Mouse (Mus musculus): ENCODE data around the gene Wfdc12. TPM values are rescaled to one million over a fixed set of nuclear protein-coding genes. Genes with fewer than 3 reads are reported as not detected.

Gene Wfdc12
- polyA plus RNA-seq, 1 experiment: 4.4 TPM

GRCm38 (mm10) chr2:164180770-164181169, 9.6 kb downstream of the Wfdc12 start:
- 59% methylated on average over 4 of the region's 4 CpGs for WGBS
- Histone ChIP-seq H3K4me1 (ENCODE audit: control insufficient read depth, insufficient read depth, low read length) (no peaks in the 10 kb centered on the region; the same call in 1 of the 2 replicates), H3K4me3 (replicated peaks; ENCODE audit: extremely low read depth, low read depth, low read length) (no peak overlapping the region)
- TF ChIP-seq CTCF (IDR thresholded peaks at IDR 0.05; ENCODE audit: insufficient read depth, low read length): no peak
- no peak for TF ChIP-seq POLR2A (IDR thresholded peaks at IDR 0.05; ENCODE audit: borderline replicate concordance, extremely low read depth, low read depth, low read length)
- DNase-seq: no peak

DNA sequence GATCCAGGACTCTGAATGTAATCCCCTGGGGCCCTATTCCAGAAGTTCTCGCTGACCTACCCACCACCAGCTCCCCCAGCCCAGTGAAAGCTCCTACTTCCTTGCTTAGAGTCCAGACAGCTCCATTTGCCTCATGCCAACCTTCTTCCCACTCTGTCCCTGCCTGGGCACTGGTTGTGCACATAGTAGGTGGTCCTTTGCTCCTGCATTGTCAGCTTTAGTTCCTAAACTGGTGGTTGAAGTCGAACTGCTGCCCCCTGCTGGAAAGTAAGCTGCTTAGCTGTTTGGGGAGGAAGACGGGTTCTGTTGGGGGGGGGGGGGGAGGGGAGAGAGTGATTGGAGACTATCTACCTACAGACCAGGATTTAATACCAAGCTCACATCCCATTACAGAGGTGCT, 10.3 kb downstream of the Wfdc12 start:
- TF ChIP-seq POLR2A (IDR thresholded peaks at IDR 0.05; ENCODE audit: borderline replicate concordance, extremely low read depth, low read depth, low read length): no peak
- peak; percentile 40 for TF ChIP-seq CTCF (IDR thresholded peaks at IDR 0.05; ENCODE audit: insufficient read depth, low read length)
- peak; percentile 36 for DNase-seq
- 37% methylated on average over 3 of the region's 3 CpGs for WGBS
- Histone ChIP-seq H3K4me3 (replicated peaks; ENCODE audit: extremely low read depth, low read depth, low read length) (no peak overlapping the region), H3K4me1 (ENCODE audit: control insufficient read depth, insufficient read depth, low read length) (no peaks in the 10 kb centered on the region; the same call in 1 of the 2 replicates)

- TF ChIP-seq POLR2A (IDR thresholded peaks at IDR 0.05; ENCODE audit: borderline replicate concordance, extremely low read depth, low read depth, low read length) (no peak), CTCF (IDR thresholded peaks at IDR 0.05; ENCODE audit: insufficient read depth, low read length) (no peak)
- WGBS: 83% methylated on average over 5 of the region's 5 CpGs
- Histone ChIP-seq H3K4me1 (ENCODE audit: control insufficient read depth, insufficient read depth, low read length) (no peaks in the 10 kb centered on the region), H3K4me3 (replicated peaks; ENCODE audit: extremely low read depth, low read depth, low read length) (no peak overlapping the region)
- no peak for DNase-seq
Observed at GRCm38 (mm10) chr2:164177831-164178230, 12.6 kb downstream of the Wfdc12 start.

DNA sequence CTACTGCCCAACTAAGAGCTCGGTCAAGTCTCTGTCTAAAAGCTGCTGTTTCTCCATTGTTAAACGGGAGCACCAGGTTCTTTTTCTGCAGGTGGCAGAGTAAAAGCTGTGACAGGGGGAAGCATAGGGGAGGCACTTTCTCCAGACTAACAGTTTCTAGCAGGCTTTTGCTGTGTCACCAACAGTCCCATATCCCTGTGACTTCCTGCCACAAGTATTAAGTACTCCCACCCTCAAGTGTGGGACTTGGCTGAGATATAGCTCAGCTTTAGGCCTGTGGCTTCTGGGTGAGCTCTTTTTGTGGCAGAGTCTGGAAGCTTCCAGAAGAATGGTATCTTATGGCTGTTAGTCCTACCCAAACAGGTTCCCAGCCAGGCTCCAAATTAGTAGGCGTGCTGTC, 14.6 kb downstream of the Wfdc12 start:
- Histone ChIP-seq H3K4me3 (replicated peaks; ENCODE audit: extremely low read depth, low read depth, low read length) (no peak overlapping the region), H3K4me1 (ENCODE audit: control insufficient read depth, insufficient read depth, low read length) (no peaks in the 10 kb centered on the region)
- TF ChIP-seq POLR2A (IDR thresholded peaks at IDR 0.05; ENCODE audit: borderline replicate concordance, extremely low read depth, low read depth, low read length) (no peak), CTCF (IDR thresholded peaks at IDR 0.05; ENCODE audit: insufficient read depth, low read length) (no peak)
- WGBS: 62% methylated on average over 3 of the region's 3 CpGs
- no peak for DNase-seq

DNA sequence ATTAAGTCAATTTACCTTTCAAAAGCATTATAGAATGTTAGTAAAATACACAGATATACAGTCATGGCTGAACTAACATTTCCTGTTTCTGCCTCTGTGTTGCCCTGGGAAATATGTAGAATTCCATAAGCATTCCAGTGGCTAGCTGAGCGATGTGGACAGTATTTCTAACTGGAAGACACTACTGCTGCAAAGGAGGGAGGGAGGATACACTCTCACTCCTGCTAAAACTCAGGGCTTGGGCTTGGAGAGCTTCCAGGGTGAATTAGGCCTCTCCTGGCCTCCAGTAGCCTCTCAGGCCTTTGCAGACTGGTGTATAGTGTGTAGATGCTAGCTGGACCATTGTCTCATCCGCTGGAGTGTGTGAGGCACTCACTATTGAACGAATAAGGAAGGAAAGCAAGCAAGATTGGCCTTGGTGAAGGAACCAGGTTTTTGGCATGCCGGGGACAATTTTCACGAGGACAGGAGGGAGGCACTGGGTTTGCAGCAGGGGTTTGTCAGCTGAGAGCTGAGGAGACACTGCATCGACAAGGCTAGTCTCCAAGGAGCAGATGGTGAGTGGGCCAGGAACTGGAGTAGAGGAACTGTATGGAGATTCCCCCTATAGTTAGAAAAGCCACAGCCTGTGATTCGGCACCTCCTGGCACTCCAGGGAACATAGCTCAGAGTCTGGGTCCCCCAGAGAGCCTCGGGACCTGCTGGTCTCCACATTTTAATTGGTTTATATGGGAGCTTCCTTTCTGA, 15.6 kb downstream of the Wfdc12 start:
- no peaks in the 10 kb centered on the region for H3K4me1 ChIP-seq (ENCODE audit: control insufficient read depth, insufficient read depth, low read length)
- DNase-seq: no peak
- no peak overlapping the region for H3K4me3 ChIP-seq (replicated peaks; ENCODE audit: extremely low read depth, low read depth, low read length)
- WGBS: 77% methylated on average over 8 of the region's 8 CpGs
- TF ChIP-seq CTCF (IDR thresholded peaks at IDR 0.05; ENCODE audit: insufficient read depth, low read length): no peak
- TF ChIP-seq POLR2A (IDR thresholded peaks at IDR 0.05; ENCODE audit: borderline replicate concordance, extremely low read depth, low read depth, low read length): no peak

DNA sequence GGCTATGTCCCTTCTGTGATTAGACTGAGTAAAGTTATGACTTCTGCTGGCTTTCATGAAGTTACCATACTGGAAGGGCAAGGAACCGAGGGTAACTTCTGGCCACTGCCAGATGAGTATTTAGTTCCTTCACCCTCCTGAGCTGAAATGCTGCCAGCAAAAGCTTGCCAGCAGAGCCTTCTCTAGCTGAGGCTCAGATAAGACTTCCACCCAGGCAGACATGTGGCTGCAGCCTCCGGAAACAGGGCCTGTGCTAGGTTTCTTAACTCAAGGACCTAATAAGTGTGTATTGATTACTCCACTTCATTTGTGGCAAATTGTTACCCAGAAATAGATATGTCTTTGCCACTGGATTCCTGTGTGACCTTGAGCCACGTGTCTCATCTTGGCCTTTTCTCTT, 17.0 kb downstream of the Wfdc12 start:
- Histone ChIP-seq H3K4me3 (replicated peaks; ENCODE audit: extremely low read depth, low read depth, low read length) (no peak overlapping the region), H3K4me1 (ENCODE audit: control insufficient read depth, insufficient read depth, low read length) (no peaks in the 10 kb centered on the region)
- 50% methylated on average over 3 of the region's 3 CpGs for WGBS
- no peak for DNase-seq
- TF ChIP-seq POLR2A (IDR thresholded peaks at IDR 0.05; ENCODE audit: borderline replicate concordance, extremely low read depth, low read depth, low read length): no peak
- TF ChIP-seq CTCF (IDR thresholded peaks at IDR 0.05; ENCODE audit: insufficient read depth, low read length): no peak

- DNase-seq: no peak
- WGBS: 2% methylated on average over 29 of the region's 29 CpGs
- no peak for TF ChIP-seq POLR2A (IDR thresholded peaks at IDR 0.05; ENCODE audit: borderline replicate concordance, extremely low read depth, low read depth, low read length)
- no peak for TF ChIP-seq CTCF (IDR thresholded peaks at IDR 0.05; ENCODE audit: insufficient read depth, low read length)
Observed at GRCm38 (mm10) chr2:164170902-164171301, 19.5 kb downstream of the Wfdc12 start, which contains the start of gene Kcns1. TSS of gene Kcns1 (minus strand) at chr2:164171113.

DNA sequence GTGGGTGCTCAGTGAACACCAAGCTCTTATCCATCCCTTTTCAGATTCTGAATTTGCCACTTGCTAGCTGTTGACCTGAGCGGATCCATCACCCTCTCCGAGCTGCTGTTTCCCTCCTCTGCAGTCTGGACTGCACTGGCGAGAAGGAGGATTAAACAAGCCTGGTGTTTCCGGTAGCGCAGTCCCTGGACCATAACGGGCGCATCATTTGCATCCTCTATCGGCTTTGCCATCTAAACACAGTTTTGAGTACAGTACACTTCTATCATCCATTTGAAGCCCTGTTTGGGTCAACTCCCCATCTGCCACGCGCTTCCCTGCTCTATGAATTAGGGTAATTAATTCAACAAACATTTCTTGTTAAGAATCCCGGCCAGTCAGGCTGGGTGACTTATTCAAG, 20.1 kb downstream of the Wfdc12 start:
- Histone ChIP-seq H3K4me3 (replicated peaks; ENCODE audit: extremely low read depth, low read depth, low read length) (no peak overlapping the region), H3K4me1 (ENCODE audit: control insufficient read depth, insufficient read depth, low read length) (no peaks in the 10 kb centered on the region)
- no peak for DNase-seq
- WGBS: 9% methylated on average over 11 of the region's 11 CpGs
- TF ChIP-seq POLR2A (IDR thresholded peaks at IDR 0.05; ENCODE audit: borderline replicate concordance, extremely low read depth, low read depth, low read length): no peak
- TF ChIP-seq CTCF (IDR thresholded peaks at IDR 0.05; ENCODE audit: insufficient read depth, low read length): no peak

More at GRCm38 (mm10) chr2:164170902-164171301, 19.5 kb downstream of the Wfdc12 start, which contains the start of gene Kcns1:
- H3K4me1 ChIP-seq (ENCODE audit: control insufficient read depth, insufficient read depth, low read length): no peaks in the 10 kb centered on the region
- no peak within 1 kb of the TSS for H3K4me3 ChIP-seq (replicated peaks; ENCODE audit: extremely low read depth, low read depth, low read length)

DNA sequence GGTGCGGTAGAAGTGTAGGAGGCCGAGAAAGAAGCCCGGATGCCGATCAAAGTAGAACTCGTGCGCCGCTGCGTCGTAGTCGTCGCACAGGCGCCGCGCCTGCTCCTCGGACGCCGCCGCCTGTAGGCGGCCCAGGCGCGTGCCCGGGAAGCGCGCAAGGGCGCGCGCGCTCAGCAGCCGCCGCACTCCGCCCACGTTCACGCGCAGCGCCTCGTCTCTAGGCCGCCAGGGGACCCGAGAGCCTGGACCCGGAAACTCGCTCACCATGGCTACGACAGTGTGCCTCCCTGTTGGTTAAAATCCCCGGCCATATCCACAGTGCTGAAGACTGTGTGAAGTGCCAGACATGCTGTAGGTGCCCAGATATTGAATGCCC, 21.8 kb downstream of the Wfdc12 start:
- no peak for DNase-seq
- no peak overlapping the region for H3K4me3 ChIP-seq (replicated peaks; ENCODE audit: extremely low read depth, low read depth, low read length)
- H3K4me1 ChIP-seq (ENCODE audit: control insufficient read depth, insufficient read depth, low read length): no peaks in the 10 kb centered on the region
- TF ChIP-seq CTCF (IDR thresholded peaks at IDR 0.05; ENCODE audit: insufficient read depth, low read length): no peak
- TF ChIP-seq POLR2A (IDR thresholded peaks at IDR 0.05; ENCODE audit: borderline replicate concordance, extremely low read depth, low read depth, low read length): no peak
- WGBS: 10% methylated on average over 42 of the region's 42 CpGs

Data from lung, adult 2 months (tissue).